Mouse (Mus musculus) adipocyte (in vitro differentiated cells): ENCODE data around the gene Alpi.

ENCODE experiments used
- DNase-seq: peaks from one replicate; pipeline ENCODE4 v3.0.0-alpha.2; 2016; ENCODE audit warnings: low spot score

Gene Alpi

GRCm38 (mm10) chr1:87059042-87059665 is 42.3 kb downstream of the Alpi start:
- DNase-seq = no peak

GRCm38 (mm10) chr1:87057075-87057474 is 44.3 kb downstream of the Alpi start:
- no peak for DNase-seq

- no peak for DNase-seq
Measured at GRCm38 (mm10) chr1:87051369-87051768, 50.0 kb downstream of the Alpi start.

- no peak for DNase-seq
Measured at GRCm38 (mm10) chr1:87050700-87051099, 50.7 kb downstream of the Alpi start.

GRCm38 (mm10) chr1:87050072-87050471 is 51.3 kb downstream of the Alpi start:
- no peak for DNase-seq
